In the genomic region with DNA sequence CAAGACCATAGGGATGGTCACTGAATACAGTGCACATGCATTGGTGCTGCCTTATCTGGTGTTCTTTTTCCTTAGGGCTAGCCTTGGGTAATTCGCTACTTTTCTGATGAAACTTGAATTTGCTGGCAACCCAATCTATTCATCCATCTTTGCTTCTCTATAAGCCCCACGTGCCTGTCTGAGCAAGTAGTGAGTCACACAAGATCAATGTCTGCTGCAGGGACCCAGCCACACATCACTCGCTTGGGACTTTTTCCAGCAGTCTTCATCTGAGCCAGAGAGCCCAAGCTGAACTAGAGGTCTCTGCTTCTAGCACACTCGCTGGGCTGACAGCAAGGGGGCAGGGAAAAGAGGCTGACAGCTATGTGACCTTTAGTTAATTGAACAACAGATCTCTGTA, we compare ENCODE assay signal across 18 mouse cellular contexts.
DNase-seq lines count a peak whose midpoint lies in the region; ATAC-seq and TF ChIP-seq lines count a peak whose summit lies in the region.
"Had no signal": no experiment of that assay in that cellular context is flagged by ENCODE, and none has a peak within 500 bp of the region (broad histone marks: within the 10 kb centered on the region; RNA-seq: fewer than 3 reads in every experiment).

No protein-coding gene starts in this region.

- TF ChIP-seq CTCF in lung, postnatal 0 days (IDR thresholded peaks at IDR 0.05) = no peak

- H3K36me3 ChIP-seq in lung, postnatal 0 days (ENCODE audit: insufficient read depth, low read length) = no peaks in the 10 kb centered on the region
- H3K36me3 ChIP-seq: embryonic facial prominence, embryonic 12.5 days; forebrain, embryonic 12.5 days; heart, embryonic 13.5 days; hindbrain, embryonic 15.5 days had no signal

- H3K4me2 ChIP-seq in lung, postnatal 0 days (replicated peaks; ENCODE audit: low read depth, low read length) = no peak overlapping the region
- H3K4me2 ChIP-seq: embryonic facial prominence, embryonic 12.5 days; forebrain, embryonic 12.5 days; heart, embryonic 13.5 days; hindbrain, embryonic 15.5 days had no signal

- H3K4me3 ChIP-seq in lung, postnatal 0 days (ENCODE audit: low read depth, low read length) = no peak overlapping the region
- H3K4me3 ChIP-seq: embryonic facial prominence, embryonic 12.5 days; forebrain, embryonic 12.5 days; heart, embryonic 13.5 days; hindbrain, embryonic 15.5 days had no signal

- no peak for TF ChIP-seq EP300 in lung, postnatal 0 days (IDR thresholded peaks at IDR 0.05)

- H3K4me1 ChIP-seq in lung, postnatal 0 days (ENCODE audit: insufficient read depth, low read depth, low read length) = no peaks in the 10 kb centered on the region
- H3K4me1 ChIP-seq: embryonic facial prominence, embryonic 12.5 days; forebrain, embryonic 12.5 days; heart, embryonic 13.5 days; hindbrain, embryonic 15.5 days had no signal

- no peaks in the 10 kb centered on the region for H3K27me3 ChIP-seq in lung, postnatal 0 days (replicated peaks; ENCODE audit: insufficient read depth, low read length)
- H3K27me3 ChIP-seq: embryonic facial prominence, embryonic 12.5 days; forebrain, embryonic 12.5 days; heart, embryonic 13.5 days; hindbrain, embryonic 15.5 days had no signal

- no peak overlapping the region for H3K9ac ChIP-seq in lung, postnatal 0 days (replicated peaks; ENCODE audit: low read depth)
- H3K9ac ChIP-seq: embryonic facial prominence, embryonic 12.5 days; forebrain, embryonic 12.5 days; heart, embryonic 13.5 days; hindbrain, embryonic 15.5 days had no signal

- WGBS in lung, postnatal 0 days = 57% methylated on average over 4 of the region's 4 CpGs

- H3K27ac ChIP-seq in lung, postnatal 0 days (ENCODE audit: low read length) = no peak overlapping the region
- H3K27ac ChIP-seq: embryonic facial prominence, embryonic 12.5 days; forebrain, embryonic 12.5 days; heart, embryonic 13.5 days; hindbrain, embryonic 15.5 days had no signal

- DNase-seq in heart, adult 11 months = peak; percentile 76
- DNase-seq in heart, adult 9 months (ENCODE audit: low spot score in 2 of 2) = no peak
- DNase-seq in NIH3T3 (ENCODE audit: low read depth) = peak; percentile 75
- DNase-seq in fibroblast of lung, adult 2 months (ENCODE audit: low read depth) = peak; percentile 49
- DNase-seq in lung, postnatal 0 days (ENCODE audit: low spot score) = no peak
- DNase-seq in lung, postnatal 36 days = no peak
- DNase-seq: B cell, adult 2 months; cerebellum, adult 2 months; cerebellum, postnatal 14 days; gastrocnemius, postnatal 14 days; heart, postnatal 36 days; kidney, adult 8-10 months had no signal

- no peak for ATAC-seq in lung, postnatal 0 days
- ATAC-seq: forebrain, embryonic 16.5 days; intestine, embryonic 16.5 days had no signal

- H3K9me3 ChIP-seq in lung, postnatal 0 days (ENCODE audit: low read length) = no peaks in the 10 kb centered on the region
- H3K9me3 ChIP-seq: embryonic facial prominence, embryonic 12.5 days; forebrain, embryonic 12.5 days; heart, embryonic 13.5 days; hindbrain, embryonic 15.5 days had no signal

Comparison
In these comparisons a context has a peak if more than half of its experiments do, and no peak if none do; other contexts are left out.
1. DNase-seq: peak in heart, adult 11 months (single experiment), NIH3T3 (single experiment) and fibroblast of lung, adult 2 months (single experiment); none in heart, adult 9 months (0 of 2), lung, postnatal 0 days (single experiment) and lung, postnatal 36 days (single experiment).